Mouse (Mus musculus): ENCODE data around the gene Trim66. TPM values are rescaled to one million over a fixed set of nuclear protein-coding genes. Genes with fewer than 3 reads are reported as not detected.

Trim66 gene
- polyA plus RNA-seq, 1 experiment = 0.57 TPM

DNA sequence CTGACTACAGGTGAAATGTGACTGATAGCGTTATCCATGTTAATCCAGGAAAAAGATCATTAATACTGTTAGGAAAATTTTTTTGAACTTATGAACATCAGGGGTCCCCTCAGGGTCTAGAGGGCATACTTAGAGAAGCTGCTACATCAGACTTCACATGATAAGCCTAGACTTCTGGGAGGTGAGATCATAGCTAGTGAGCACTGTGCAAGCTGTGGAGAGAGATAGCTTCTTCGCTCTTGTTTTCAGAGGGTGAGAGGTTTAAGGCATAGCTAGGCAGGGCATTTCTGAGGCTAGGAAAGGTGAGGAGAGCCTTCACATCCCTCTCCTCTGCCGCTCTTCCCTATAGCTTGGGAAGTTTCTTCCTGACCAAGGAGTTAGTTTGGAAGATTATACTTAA lies 3.9 kb upstream of the Trim66 start:
- no peak for TF ChIP-seq FOSL1 (IDR thresholded peaks at IDR 0.05; ENCODE audit: insufficient read depth, low read length, poor library complexity, severe bottlenecking)
- no peak for TF ChIP-seq CTCF (IDR thresholded peaks at IDR 0.05; ENCODE audit: control insufficient read depth, insufficient read depth, insufficient read length)
- TF ChIP-seq MAX (IDR thresholded peaks at IDR 0.05) = no peak
- TF ChIP-seq USF1 (IDR thresholded peaks at IDR 0.05; ENCODE audit: low read depth) = no peak
- no peak for TF ChIP-seq MYOG (IDR thresholded peaks at IDR 0.05; ENCODE audit: control insufficient read depth, extremely low read depth, insufficient read length)
- no peak for TF ChIP-seq CEBPB (IDR thresholded peaks at IDR 0.05; ENCODE audit: low read depth)
- no peak for TF ChIP-seq MYOD1 (IDR thresholded peaks at IDR 0.05; ENCODE audit: control insufficient read depth, insufficient read length, low read depth)
- Histone ChIP-seq H3K4me3 (ENCODE audit: insufficient read depth, poor library complexity, severe bottlenecking) (no peak overlapping the region), H3K36me3 (ENCODE audit: control insufficient read depth, insufficient read depth) (no peaks in the 10 kb centered on the region), H3ac (ENCODE audit: control insufficient read depth, insufficient read length, low read depth) (no peak overlapping the region), H3K79me2 (ENCODE audit: control insufficient read depth, insufficient read depth) (no peaks in the 10 kb centered on the region), H3K79me3 (ENCODE audit: low read depth) (no peaks in the 10 kb centered on the region), H3K27me3 (ENCODE audit: control insufficient read depth, insufficient read depth, insufficient read length) (no peaks in the 10 kb centered on the region)

DNA sequence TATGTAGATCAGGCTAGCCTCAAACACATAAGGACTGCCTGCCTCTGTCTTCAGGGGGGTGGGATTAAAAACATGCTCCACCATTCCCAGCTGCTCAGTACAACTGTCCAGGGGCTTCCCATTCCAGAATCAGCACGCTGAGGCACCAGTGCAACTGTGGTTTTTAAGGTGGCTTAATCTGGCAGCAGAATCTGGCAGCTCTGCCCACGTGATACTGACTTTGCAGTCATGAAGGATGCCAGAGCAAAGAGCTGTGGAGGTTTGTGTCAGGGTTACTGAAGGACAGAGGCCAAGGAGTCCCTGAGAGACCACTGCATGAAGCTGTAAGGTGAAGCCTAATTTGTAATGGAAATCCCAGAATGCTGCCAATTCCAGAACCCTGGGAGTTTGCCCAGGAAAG lies 2.9 kb upstream of the Trim66 start:
- TF ChIP-seq MAX (IDR thresholded peaks at IDR 0.05) (no peak), USF1 (IDR thresholded peaks at IDR 0.05; ENCODE audit: low read depth) (no peak), FOSL1 (IDR thresholded peaks at IDR 0.05; ENCODE audit: insufficient read depth, low read length, poor library complexity, severe bottlenecking) (no peak), CTCF (IDR thresholded peaks at IDR 0.05; ENCODE audit: control insufficient read depth, insufficient read depth, insufficient read length) (no peak), MYOD1 (IDR thresholded peaks at IDR 0.05; ENCODE audit: control insufficient read depth, insufficient read length, low read depth) (no peak), MYOG (IDR thresholded peaks at IDR 0.05; ENCODE audit: control insufficient read depth, extremely low read depth, insufficient read length) (no peak), CEBPB (IDR thresholded peaks at IDR 0.05; ENCODE audit: low read depth) (no peak)
- Histone ChIP-seq H3K79me2 (ENCODE audit: control insufficient read depth, insufficient read depth) (no peaks in the 10 kb centered on the region), H3K4me3 (ENCODE audit: insufficient read depth, poor library complexity, severe bottlenecking) (no peak overlapping the region), H3K79me3 (ENCODE audit: low read depth) (no peaks in the 10 kb centered on the region), H3K27me3 (ENCODE audit: control insufficient read depth, insufficient read depth, insufficient read length) (no peaks in the 10 kb centered on the region), H3K36me3 (ENCODE audit: control insufficient read depth, insufficient read depth) (no peaks in the 10 kb centered on the region), H3ac (ENCODE audit: control insufficient read depth, insufficient read length, low read depth) (no peak overlapping the region)

DNA sequence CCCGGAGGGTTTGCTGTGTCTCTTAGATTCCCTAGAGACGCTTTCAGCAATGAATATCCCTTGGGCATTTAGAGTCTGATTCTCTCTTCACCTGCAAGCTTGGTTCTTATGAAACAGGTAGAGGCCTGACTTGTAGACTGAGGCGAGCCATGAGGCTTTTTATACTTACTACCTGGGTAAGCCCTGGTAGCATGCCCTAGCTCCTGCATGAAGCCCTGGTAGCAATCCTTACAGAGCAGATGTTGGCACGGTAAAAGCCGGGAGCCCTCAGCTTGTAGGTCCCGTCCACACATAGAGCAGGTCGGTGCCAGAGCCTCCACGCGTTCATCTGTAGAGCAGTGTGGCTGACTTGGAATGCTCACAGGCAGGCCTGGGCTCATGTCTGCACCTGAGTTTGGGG lies 362 bp downstream of the Trim66 start:
- H3K79me2 ChIP-seq (ENCODE audit: control insufficient read depth, insufficient read depth) = no peaks in the 10 kb centered on the region
- no peaks in the 10 kb centered on the region for H3K79me3 ChIP-seq (ENCODE audit: low read depth)
- H3K27me3 ChIP-seq (ENCODE audit: control insufficient read depth, insufficient read depth, insufficient read length) = no peaks in the 10 kb centered on the region
- no peaks in the 10 kb centered on the region for H3K36me3 ChIP-seq (ENCODE audit: control insufficient read depth, insufficient read depth)
- no peak overlapping the region for H3ac ChIP-seq (ENCODE audit: control insufficient read depth, insufficient read length, low read depth)
- TF ChIP-seq MYOG (IDR thresholded peaks at IDR 0.05; ENCODE audit: control insufficient read depth, extremely low read depth, insufficient read length) (no peak), CTCF (IDR thresholded peaks at IDR 0.05; ENCODE audit: control insufficient read depth, insufficient read depth, insufficient read length) (no peak)
- no peak overlapping the region for H3K4me3 ChIP-seq (ENCODE audit: insufficient read depth, poor library complexity, severe bottlenecking)

DNA sequence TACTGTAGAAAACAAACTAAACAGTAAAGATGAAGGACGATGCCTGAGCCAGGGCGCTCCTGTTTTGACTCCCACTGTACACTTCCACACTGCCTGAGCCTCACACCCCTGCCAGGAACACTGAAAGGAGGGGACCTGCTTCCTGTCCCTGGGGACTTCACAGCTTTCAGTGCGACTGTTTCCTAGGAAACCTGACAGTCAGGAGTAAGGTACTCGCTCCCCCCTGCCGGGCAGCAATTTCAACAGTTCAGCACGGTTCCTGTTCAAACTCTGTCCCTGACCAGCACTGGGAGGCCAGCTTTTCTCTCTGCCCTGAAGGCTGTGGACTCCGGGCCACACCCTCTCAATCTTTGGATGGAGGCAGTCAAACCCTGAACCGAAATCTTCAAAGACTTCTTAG lies 815 bp downstream of the Trim66 start:
- Histone ChIP-seq H3K27me3 (ENCODE audit: control insufficient read depth, insufficient read depth, insufficient read length) (no peaks in the 10 kb centered on the region), H3K4me3 (ENCODE audit: insufficient read depth, poor library complexity, severe bottlenecking) (no peak overlapping the region), H3K79me2 (ENCODE audit: control insufficient read depth, insufficient read depth) (no peaks in the 10 kb centered on the region), H3K79me3 (ENCODE audit: low read depth) (no peaks in the 10 kb centered on the region), H3ac (ENCODE audit: control insufficient read depth, insufficient read length, low read depth) (no peak overlapping the region), H3K36me3 (ENCODE audit: control insufficient read depth, insufficient read depth) (no peaks in the 10 kb centered on the region)
- TF ChIP-seq CTCF (IDR thresholded peaks at IDR 0.05; ENCODE audit: control insufficient read depth, insufficient read depth, insufficient read length) (no peak), FOSL1 (IDR thresholded peaks at IDR 0.05; ENCODE audit: insufficient read depth, low read length, poor library complexity, severe bottlenecking) (no peak), MYOD1 (IDR thresholded peaks at IDR 0.05; ENCODE audit: control insufficient read depth, insufficient read length, low read depth) (no peak), USF1 (IDR thresholded peaks at IDR 0.05; ENCODE audit: low read depth) (no peak), MYOG (IDR thresholded peaks at IDR 0.05; ENCODE audit: control insufficient read depth, extremely low read depth, insufficient read length) (no peak), CEBPB (IDR thresholded peaks at IDR 0.05; ENCODE audit: low read depth) (no peak), MAX (IDR thresholded peaks at IDR 0.05) (no peak)

DNA sequence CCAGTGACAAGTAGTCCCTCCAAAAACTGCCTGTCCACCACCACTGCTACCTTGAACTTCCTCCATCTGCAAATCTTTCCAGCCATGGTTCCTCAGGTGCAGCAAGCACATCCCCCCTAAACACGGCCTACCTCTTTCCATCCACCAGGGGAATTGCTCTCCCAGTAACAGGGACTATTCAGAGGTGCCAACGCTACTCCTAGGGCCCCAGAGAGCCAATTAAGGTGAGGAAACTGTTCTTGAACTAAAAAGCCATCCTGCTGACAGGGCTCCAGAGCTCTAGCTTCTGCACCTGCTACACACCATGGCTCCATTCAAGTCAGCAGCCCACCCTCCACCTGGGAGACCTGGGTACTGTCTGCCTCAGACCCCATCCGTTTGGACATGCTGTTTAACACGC lies 10.4 kb downstream of the Trim66 start:
- no peak overlapping the region for H3ac ChIP-seq (ENCODE audit: control insufficient read depth, insufficient read length, low read depth)
- H3K36me3 ChIP-seq (ENCODE audit: control insufficient read depth, insufficient read depth) = no peaks in the 10 kb centered on the region
- H3K27me3 ChIP-seq (ENCODE audit: control insufficient read depth, insufficient read depth, insufficient read length) = no peaks in the 10 kb centered on the region
- H3K79me2 ChIP-seq (ENCODE audit: control insufficient read depth, insufficient read depth) = no peaks in the 10 kb centered on the region
- H3K79me3 ChIP-seq (ENCODE audit: low read depth) = no peaks in the 10 kb centered on the region
- no peak for TF ChIP-seq CEBPB (IDR thresholded peaks at IDR 0.05; ENCODE audit: low read depth)
- H3K4me3 ChIP-seq (ENCODE audit: insufficient read depth, poor library complexity, severe bottlenecking) = no peak overlapping the region

DNA sequence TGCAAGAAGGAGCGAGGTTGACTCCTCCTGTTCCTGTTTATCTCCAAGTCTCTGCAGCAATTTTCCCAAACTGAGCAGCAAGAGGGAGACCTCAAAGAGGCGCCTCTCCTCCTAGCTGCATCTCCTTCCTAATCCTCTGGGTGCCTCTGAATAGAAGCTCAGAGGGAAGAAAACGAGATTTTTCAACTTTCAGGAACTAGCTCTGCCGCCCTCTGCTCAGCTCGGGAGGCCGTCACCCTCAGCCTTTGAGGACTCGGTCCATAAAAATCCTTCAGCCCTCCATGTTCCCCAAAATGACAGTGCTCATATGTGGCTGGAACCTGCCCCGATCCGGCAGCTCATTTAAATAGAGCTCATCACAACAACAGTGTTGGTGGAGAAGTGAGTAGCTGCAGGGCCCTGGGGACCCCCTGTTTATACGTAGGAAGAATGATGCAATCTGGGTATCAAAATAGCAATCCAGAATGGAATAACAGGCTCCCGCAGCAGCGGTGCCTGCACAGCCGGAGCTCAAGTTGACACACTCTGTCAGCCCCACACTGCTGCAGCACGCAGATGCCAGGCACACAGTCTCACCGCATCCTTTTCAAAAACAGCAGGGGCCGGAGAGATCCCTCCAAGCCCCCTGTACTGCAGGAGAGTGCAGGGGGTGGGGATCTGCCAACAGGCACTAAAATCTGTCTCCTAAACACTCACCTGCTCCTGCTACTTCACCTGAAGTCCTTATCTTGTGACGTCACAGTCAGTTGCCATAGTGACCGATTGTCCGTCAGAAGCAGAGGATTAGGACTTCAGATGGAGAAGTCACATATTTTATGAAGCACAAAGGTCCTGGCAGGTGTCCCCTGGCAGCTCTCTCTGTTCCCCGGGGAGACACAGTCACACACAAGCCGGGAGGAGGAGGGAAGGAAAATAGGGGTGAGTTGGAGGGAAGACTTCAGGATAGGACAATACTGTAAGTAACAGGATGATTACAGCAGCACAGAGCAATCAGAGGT lies 14.3 kb downstream of the Trim66 start:
- no peaks in the 10 kb centered on the region for H3K36me3 ChIP-seq (ENCODE audit: control insufficient read depth, insufficient read depth)
- no peak overlapping the region for H3K4me3 ChIP-seq (ENCODE audit: insufficient read depth, poor library complexity, severe bottlenecking)
- TF ChIP-seq CEBPB (IDR thresholded peaks at IDR 0.05; ENCODE audit: low read depth) = no peak
- TF ChIP-seq MYOD1 (IDR thresholded peaks at IDR 0.05; ENCODE audit: control insufficient read depth, insufficient read length, low read depth) = no peak
- no peak for TF ChIP-seq USF1 (IDR thresholded peaks at IDR 0.05; ENCODE audit: low read depth)

More for the DNA sequence above, 14.3 kb downstream of the Trim66 start:
- H3ac ChIP-seq (ENCODE audit: control insufficient read depth, insufficient read length, low read depth) = no peak overlapping the region
- H3K27me3 ChIP-seq (ENCODE audit: control insufficient read depth, insufficient read depth, insufficient read length) = no peaks in the 10 kb centered on the region
- no peaks in the 10 kb centered on the region for H3K79me3 ChIP-seq (ENCODE audit: low read depth)
- H3K79me2 ChIP-seq (ENCODE audit: control insufficient read depth, insufficient read depth) = no peaks in the 10 kb centered on the region

Measured in C2C12 (cell line).